Mouse (Mus musculus) forebrain, embryonic 15.5 days (tissue): ENCODE data around the gene Ralgapb. TPM values are rescaled to one million over a fixed set of nuclear protein-coding genes. Genes with fewer than 3 reads are reported as not detected.
"Not testable (repeated sequence)": the region's sequence is repeated elsewhere in the genome, so short reads cannot be mapped to it uniquely, and the experiment has no call there.

Experiments
- ATAC-seq: fragments of 200-750 bp; cut with Nextera tagmentation; replicated peaks from 2 replicates; pipeline ENCODE4 v1.8.0; 2017; ENCODE audit warnings: mild to moderate bottlenecking, moderate TSS enrichment, moderate library complexity
- H3K27ac ChIP-seq: fragments of 300-500 bp; sonication (generic); replicated peaks from 2 replicates; pipeline ENCODE4 v1.5.1; 2015; ENCODE audit warnings: mild to moderate bottlenecking, inconsistent platforms
- H3K27me3 ChIP-seq: fragments of 300-500 bp; sonication (generic); 2 replicates; pipeline ENCODE4 v1.6.1; 2015; ENCODE audit warnings: inconsistent platforms
- H3K36me3 ChIP-seq: fragments of 300-500 bp; sonication (generic); 2 replicates; pipeline ENCODE4 v1.6.1; 2015; ENCODE audit warnings: mild to moderate bottlenecking, inconsistent platforms
- H3K4me1 ChIP-seq: fragments of 300-500 bp; sonication (generic); 2 replicates; pipeline ENCODE4 v1.6.1; 2015; ENCODE audit warnings: inconsistent platforms
- H3K4me2 ChIP-seq: fragments of 300-500 bp; sonication (generic); replicated peaks from 2 replicates; pipeline ENCODE4 v1.6.1; 2015; ENCODE audit warnings: mild to moderate bottlenecking, inconsistent platforms
- H3K4me3 ChIP-seq: fragments of 300-500 bp; sonication (generic); 2 replicates; pipeline ENCODE4 v1.5.1; 2015; ENCODE audit warnings: mild to moderate bottlenecking, inconsistent platforms
- H3K9ac ChIP-seq: fragments of 300-500 bp; sonication (generic); replicated peaks from 2 replicates; pipeline ENCODE4 v1.6.1; 2015; ENCODE audit warnings: mild to moderate bottlenecking, inconsistent platforms
- H3K9me3 ChIP-seq: fragments of 300-500 bp; sonication (generic); 2 replicates; pipeline ENCODE4 v1.6.1; 2016; ENCODE audit warnings: inconsistent platforms
- WGBS: fragments of 180-500 bp; shearing (Covaris S2); methylation state at CpG from one replicate; pipeline ENCODE4 v1.1.7; 2015; ENCODE audit warnings: mixed read lengths; 5-methylcytosine and 5-hydroxymethylcytosine counted together
- polyA plus RNA-seq: library from polyadenylated mRNA; unstranded; fragments of >200 nt; fragmentation: Nextera tagmentation; extraction: Ambion mirVana; gene quantifications from 2 replicates; pipeline ENCODE4 v1.2.1, GENCODE M21; 2015

The Ralgapb gene
- polyA plus RNA-seq, 1 experiment from 2014 or later = 23.8 TPM

DNA sequence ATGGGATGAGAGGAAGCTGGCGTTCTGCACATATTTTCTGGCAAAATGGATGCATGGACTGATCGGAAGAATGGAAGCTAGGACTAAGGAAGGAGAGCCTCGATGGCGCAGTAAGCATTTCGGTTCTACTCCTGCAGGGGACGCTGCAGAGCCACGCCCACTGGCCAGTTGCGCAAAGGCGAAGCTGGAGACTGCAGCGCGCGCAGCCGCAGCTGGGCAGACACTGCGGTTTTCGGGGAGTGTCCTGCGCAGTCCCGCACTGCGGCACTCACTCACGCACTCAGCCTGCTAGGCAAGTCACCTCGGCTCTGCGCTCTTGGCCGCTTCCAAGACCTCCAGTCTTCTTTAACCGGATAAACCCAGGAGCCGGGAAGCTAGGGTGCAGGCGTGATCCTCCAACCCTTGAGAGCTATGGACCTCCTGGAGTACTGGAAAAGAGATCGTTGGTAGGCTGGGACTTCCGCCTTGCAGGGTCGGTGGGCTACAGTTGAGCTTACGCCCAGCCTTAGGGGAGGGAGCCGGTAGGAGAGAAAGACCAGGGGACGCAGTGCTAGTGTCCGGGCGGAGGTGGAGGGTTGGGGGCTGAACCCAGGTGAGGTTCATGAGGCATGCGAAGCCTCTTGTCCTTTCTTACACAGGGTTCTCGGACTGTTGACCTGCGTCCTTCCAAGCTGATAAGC is 34.1 kb upstream of the Ralgapb start, which contains the start of gene Snhg11:
Snhg11 (plus strand) TSS at position 196 of the 680 bp plus-strand sequence.
- H3K9me3 ChIP-seq = no peaks in the 10 kb centered on the region
- peaks cover 18% of the 10 kb centered on the region for H3K27me3 ChIP-seq
- no peaks in the 10 kb centered on the region for H3K36me3 ChIP-seq
- peak within 1 kb of the TSS; percentile 37 for H3K4me2 ChIP-seq
- peak within 1 kb of the TSS; percentile 60 for H3K27ac ChIP-seq
- peak; percentile 74 for ATAC-seq
- peak within 1 kb of the TSS; percentile 37 for H3K4me3 ChIP-seq
- 3% methylated on average over 36 of the region's 36 CpGs for WGBS
- H3K9ac ChIP-seq = peak within 1 kb of the TSS; percentile 48
- H3K4me1 ChIP-seq = peaks cover 4% of the 10 kb centered on the region; the same call in 1 of the 2 replicates

DNA sequence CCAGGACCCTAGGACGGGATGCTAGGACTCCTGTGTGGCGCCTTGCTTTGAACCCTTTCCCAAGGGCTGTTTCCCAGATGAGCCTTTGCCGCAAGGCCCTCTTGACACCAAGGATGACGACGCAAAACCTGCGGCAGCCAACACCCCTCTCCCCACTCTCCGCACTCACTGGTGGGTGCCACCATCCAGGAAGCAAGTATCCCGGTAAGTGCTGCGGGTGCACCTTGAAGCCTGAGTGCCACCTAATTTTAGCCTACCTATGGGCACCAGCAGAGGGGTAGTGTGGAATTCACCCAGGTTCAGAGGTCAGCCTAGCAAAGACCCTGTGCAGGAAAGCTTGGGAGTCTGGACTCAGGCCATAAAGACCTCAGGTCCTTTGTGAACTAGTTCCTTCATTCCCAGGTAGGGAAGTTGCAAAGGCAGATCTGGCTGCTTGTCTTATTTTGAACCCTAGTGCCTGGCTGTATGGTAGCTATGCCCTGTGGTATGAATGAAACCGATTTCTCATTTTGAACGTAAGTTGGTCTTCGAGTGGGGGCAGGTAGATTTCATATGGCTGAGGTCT is 33.4 kb upstream of the Ralgapb start:
- Histone ChIP-seq H3K4me2 (peak overlapping the region; percentile 37), H3K9me3 (no peaks in the 10 kb centered on the region), H3K27me3 (peaks cover 18% of the 10 kb centered on the region), H3K27ac (peak overlapping the region; percentile 60), H3K4me3 (peak overlapping the region; percentile 37), H3K36me3 (no peaks in the 10 kb centered on the region), H3K4me1 (peaks cover 4% of the 10 kb centered on the region; the same call in 1 of the 2 replicates), H3K9ac (peak overlapping the region; percentile 48)
- WGBS = 24% methylated on average over 12 of the region's 12 CpGs
- ATAC-seq = peak; percentile 14; the same call in 1 of the 2 replicates

- H3K4me2 ChIP-seq = peak overlapping the region; percentile 37
- no peak for ATAC-seq
- no peaks in the 10 kb centered on the region for H3K9me3 ChIP-seq
- H3K36me3 ChIP-seq = no peaks in the 10 kb centered on the region
- peaks cover 4% of the 10 kb centered on the region; the same call in 1 of the 2 replicates for H3K4me1 ChIP-seq
- 64% methylated on average over 7 of the region's 7 CpGs for WGBS
- H3K27ac ChIP-seq = no peak overlapping the region
- peak overlapping the region; percentile 37 for H3K4me3 ChIP-seq
- peaks cover 18% of the 10 kb centered on the region for H3K27me3 ChIP-seq
- H3K9ac ChIP-seq = peak overlapping the region; percentile 48
Measured at GRCm38 (mm10) chr2:158376798-158377197, 32.9 kb upstream of the Ralgapb start.

DNA sequence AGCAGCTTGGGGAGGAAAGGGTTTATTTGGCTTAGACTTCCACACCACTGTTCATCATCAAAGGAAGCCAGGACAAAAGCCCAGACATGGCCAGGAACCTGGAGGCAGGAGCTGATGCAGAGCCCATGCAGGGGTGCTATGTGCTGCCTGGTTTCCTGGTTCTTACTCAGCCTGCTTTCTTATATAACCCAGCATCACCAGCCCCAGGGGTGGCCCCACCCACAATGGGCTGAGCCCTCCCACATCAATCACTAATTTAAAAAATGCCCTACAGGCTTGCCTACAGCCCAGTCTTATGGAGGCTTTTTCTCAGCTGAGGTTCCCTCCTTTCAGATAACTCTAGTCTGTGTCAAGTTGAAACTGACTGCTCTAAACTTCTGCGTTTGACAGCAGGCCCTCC is 31.8 kb upstream of the Ralgapb start:
- H3K4me2 ChIP-seq = no peak overlapping the region
- no peak for ATAC-seq
- no peak overlapping the region for H3K9ac ChIP-seq
- no peaks in the 10 kb centered on the region for H3K36me3 ChIP-seq
- no peaks in the 10 kb centered on the region for H3K9me3 ChIP-seq
- H3K4me1 ChIP-seq = peaks cover 4% of the 10 kb centered on the region; the same call in 1 of the 2 replicates
- 81% methylated on average over 1 of the region's 1 CpGs for WGBS
- no peak overlapping the region for H3K4me3 ChIP-seq
- H3K27ac ChIP-seq = no peak overlapping the region
- H3K27me3 ChIP-seq = peaks cover 18% of the 10 kb centered on the region

DNA sequence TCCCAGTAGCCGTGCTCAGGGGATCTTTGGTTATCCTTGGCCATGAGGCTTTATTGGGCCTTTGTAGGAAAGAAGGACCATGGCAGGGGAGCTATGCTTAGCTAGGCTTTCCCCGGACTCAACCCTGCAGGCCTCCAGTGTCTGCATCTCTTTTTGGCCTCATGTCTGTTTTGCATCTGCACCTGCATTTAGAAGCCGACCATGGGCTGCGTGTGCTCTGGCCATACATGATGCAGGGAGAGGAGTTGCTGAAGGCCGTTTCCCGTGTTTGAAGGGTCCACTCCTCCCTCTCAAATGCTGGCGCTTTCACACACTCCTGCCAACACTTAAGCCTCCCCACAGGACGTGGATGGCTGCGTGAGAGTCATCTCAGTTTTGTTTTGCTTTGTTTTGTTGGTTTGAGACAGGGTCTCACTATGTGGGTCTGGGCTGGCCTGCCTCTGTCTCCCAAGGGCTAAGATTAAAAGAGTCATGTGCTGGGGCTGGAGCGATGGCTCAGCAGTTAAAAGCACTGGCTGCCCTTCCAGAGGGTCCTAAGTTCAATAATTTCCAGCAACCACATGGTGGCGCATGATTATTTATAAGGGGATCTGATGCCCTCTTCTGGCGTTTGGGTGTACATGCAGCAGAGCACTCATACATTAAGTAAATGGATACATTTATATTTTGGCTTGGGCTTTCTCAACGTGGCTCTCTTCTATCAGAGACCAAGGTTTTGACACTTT is 30.1 kb upstream of the Ralgapb start:
- H3K4me3 ChIP-seq = no peak overlapping the region
- WGBS = 44% methylated on average over 13 of the region's 13 CpGs
- H3K27ac ChIP-seq = no peak overlapping the region
- peaks cover 9% of the 10 kb centered on the region for H3K27me3 ChIP-seq
- H3K4me2 ChIP-seq = no peak overlapping the region
- H3K4me1 ChIP-seq = peaks cover 4% of the 10 kb centered on the region; the same call in 1 of the 2 replicates
- 0 out of 2 replicates have a peak, but pooled peaks have one; percentile 17 for ATAC-seq
- H3K9me3 ChIP-seq = no peaks in the 10 kb centered on the region
- no peaks in the 10 kb centered on the region for H3K36me3 ChIP-seq
- H3K9ac ChIP-seq = no peak overlapping the region

- Histone ChIP-seq H3K27me3 (no peaks in the 10 kb centered on the region), H3K36me3 (no peaks in the 10 kb centered on the region), H3K4me2 (no peak overlapping the region), H3K27ac (no peak overlapping the region), H3K4me3 (no peak overlapping the region), H3K9ac (no peak overlapping the region), H3K4me1 (no peaks in the 10 kb centered on the region), H3K9me3 (no peaks in the 10 kb centered on the region)
- 45% methylated on average over 8 of the region's 8 CpGs for whole genome bisulfite sequencing
- no peak for ATAC-seq
Measured at GRCm38 (mm10) chr2:158386072-158386471, 23.6 kb upstream of the Ralgapb start.

DNA sequence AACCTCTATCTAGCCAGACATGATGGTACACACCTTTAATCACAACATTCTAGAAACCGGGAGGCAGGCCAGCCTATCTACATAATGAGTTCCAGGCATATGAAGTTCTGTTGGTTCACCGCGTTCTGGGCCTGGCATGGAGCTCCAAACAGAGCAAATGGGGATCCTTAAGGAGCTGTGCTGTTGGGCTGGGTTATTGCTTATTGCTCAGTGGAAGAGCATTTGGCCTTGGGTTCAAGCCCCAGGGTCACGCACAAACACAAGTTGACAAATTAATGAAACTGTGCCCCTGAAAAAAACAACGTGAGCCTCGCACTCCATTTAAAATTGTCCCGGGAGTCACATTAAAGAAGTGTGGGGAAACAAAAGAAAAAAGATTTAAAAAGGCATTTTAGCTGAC is 20.2 kb upstream of the Ralgapb start:
- no peaks in the 10 kb centered on the region for H3K4me1 ChIP-seq
- no peaks in the 10 kb centered on the region for H3K9me3 ChIP-seq
- H3K9ac ChIP-seq = no peak overlapping the region
- H3K4me2 ChIP-seq = no peak overlapping the region
- no peak overlapping the region for H3K4me3 ChIP-seq
- WGBS = 87% methylated on average over 7 of the region's 7 CpGs
- no peak for ATAC-seq
- no peaks in the 10 kb centered on the region for H3K27me3 ChIP-seq
- H3K36me3 ChIP-seq = no peaks in the 10 kb centered on the region
- no peak overlapping the region for H3K27ac ChIP-seq

- no peaks in the 10 kb centered on the region for H3K4me1 ChIP-seq
- no peak overlapping the region for H3K9ac ChIP-seq
- H3K27me3 ChIP-seq = no peaks in the 10 kb centered on the region
- no peaks in the 10 kb centered on the region for H3K36me3 ChIP-seq
- H3K27ac ChIP-seq = no peak overlapping the region
- H3K4me2 ChIP-seq = no peak overlapping the region
- no peaks in the 10 kb centered on the region for H3K9me3 ChIP-seq
- 90% methylated on average over 6 of the region's 6 CpGs for WGBS
- H3K4me3 ChIP-seq = no peak overlapping the region
- no peak for ATAC-seq
Measured at GRCm38 (mm10) chr2:158396369-158396768, 13.3 kb upstream of the Ralgapb start.

- H3K9ac ChIP-seq, H3K27ac ChIP-seq, H3K4me3 ChIP-seq, H3K4me1 ChIP-seq, H3K9me3 ChIP-seq, H3K27me3 ChIP-seq, H3K36me3 ChIP-seq, ATAC-seq, H3K4me2 ChIP-seq: not testable (repeated sequence)
- WGBS = 75% methylated on average over 13 of the region's 13 CpGs
Measured at GRCm38 (mm10) chr2:158397140-158397539, 12.5 kb upstream of the Ralgapb start.

DNA sequence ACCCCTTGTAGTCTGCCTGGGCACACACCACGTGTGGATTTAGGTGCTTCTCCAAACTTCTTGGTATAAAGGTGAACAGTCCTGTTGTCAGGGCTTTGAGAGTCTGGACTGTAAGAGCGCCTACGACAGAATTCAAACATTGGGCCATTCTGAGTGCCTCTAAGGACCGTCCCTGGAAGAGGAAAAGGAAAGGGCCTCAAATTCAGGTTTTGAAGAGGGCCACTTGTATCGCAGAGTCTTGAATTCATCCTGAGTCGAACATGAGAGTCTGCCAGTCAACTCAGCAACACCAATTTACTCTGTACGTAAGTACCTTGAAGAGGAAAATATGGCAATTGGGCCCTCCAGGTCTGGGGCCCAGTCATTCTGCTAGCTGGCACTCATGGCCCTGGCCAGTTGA is 6.7 kb upstream of the Ralgapb start:
- Histone ChIP-seq H3K36me3 (no peaks in the 10 kb centered on the region), H3K9me3 (no peaks in the 10 kb centered on the region), H3K9ac (no peak overlapping the region), H3K4me1 (no peaks in the 10 kb centered on the region), H3K27me3 (no peaks in the 10 kb centered on the region), H3K4me3 (no peak overlapping the region), H3K4me2 (no peak overlapping the region), H3K27ac (no peak overlapping the region)
- WGBS = 82% methylated on average over 7 of the region's 7 CpGs
- no peak for ATAC-seq

DNA sequence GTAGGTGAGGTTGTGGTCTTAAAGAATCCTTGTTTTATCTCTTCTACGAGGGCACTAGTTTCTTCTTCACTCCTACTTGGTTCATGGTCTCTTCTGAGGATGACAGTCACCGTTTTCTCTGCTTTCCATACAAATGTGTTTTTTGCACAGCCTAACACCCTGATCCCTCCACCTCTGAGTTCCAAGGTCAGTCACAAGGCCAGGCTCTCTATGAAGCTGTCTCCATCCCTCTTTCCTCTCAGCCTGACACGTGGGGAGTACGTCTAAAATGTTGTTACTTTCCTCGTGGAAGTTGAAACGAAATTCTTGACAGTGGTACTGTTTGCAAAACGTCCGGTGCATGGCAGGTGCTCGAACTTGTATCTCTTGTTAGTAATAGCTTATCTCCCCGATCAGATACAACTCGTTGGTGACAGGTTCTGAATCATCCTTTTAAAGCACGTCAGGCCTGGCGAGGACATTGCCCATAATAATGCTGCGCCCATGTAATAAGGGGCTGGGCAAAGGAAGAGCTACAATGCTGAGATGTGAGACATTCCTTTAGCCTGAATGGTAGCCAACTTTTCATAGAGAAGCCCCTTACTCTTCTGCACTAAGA is 552 bp upstream of the Ralgapb start:
- Histone ChIP-seq H3K9me3 (no peaks in the 10 kb centered on the region), H3K27ac (peak overlapping the region; percentile 35; the same call in 1 of the 2 replicates), H3K27me3 (no peaks in the 10 kb centered on the region), H3K9ac (peak overlapping the region; percentile 1; the same call in 1 of the 2 replicates), H3K4me2 (peak overlapping the region; percentile 33), H3K36me3 (no peaks in the 10 kb centered on the region), H3K4me3 (peak overlapping the region; percentile 72), H3K4me1 (peaks cover 31% of the 10 kb centered on the region)
- 26% methylated on average over 14 of the region's 14 CpGs for WGBS
- peak; percentile 21 for ATAC-seq
